Mouse (Mus musculus): ENCODE measurements at regions not wholly inside any gene's neighbourhood (a gene's known extent, or its start where the extent isn't known, plus 50 kb on each side); places are given as distances from the start of the nearest gene placed in this dataset.
A peak's percentile ranks its signal among the peaks of the same experiment; 100 is the strongest.

- Histone ChIP-seq H3K27me3 (replicated peaks; ENCODE audit: control insufficient read depth, insufficient read depth, low read length) (no peaks in the 10 kb centered on the region; the same call in 1 of the 2 replicates), H3K27ac (ENCODE audit: insufficient read depth, low read depth, low read length) (no peak overlapping the region), H3K36me3 (ENCODE audit: control insufficient read depth, insufficient read depth, low read length) (no peaks in the 10 kb centered on the region), H3K4me3 (ENCODE audit: insufficient read depth, low read depth, low read length) (no peak overlapping the region), H3K4me1 (ENCODE audit: control insufficient read depth, insufficient read depth, low read length) (no peaks in the 10 kb centered on the region)
- 81% methylated on average over 5 of the region's 5 CpGs for WGBS
- DNase-seq: no peak
- no peak for TF ChIP-seq POLR2A (IDR thresholded peaks at IDR 0.05; ENCODE audit: low read depth, low read length)
- TF ChIP-seq CTCF (conservative IDR thresholded peaks at IDR 0.05; ENCODE audit: insufficient read depth, insufficient read length, low read depth, low read length): no peak
Observed at GRCm38 (mm10) chr1:186424084-186424483, 281.7 kb downstream of the Tgfb2 start.

- Histone ChIP-seq H3K4me1 (ENCODE audit: control insufficient read depth, insufficient read depth, low read length) (no peaks in the 10 kb centered on the region), H3K4me3 (ENCODE audit: insufficient read depth, low read depth, low read length) (no peak overlapping the region), H3K36me3 (ENCODE audit: control insufficient read depth, insufficient read depth, low read length) (no peaks in the 10 kb centered on the region), H3K27ac (ENCODE audit: insufficient read depth, low read depth, low read length) (no peak overlapping the region), H3K27me3 (replicated peaks; ENCODE audit: control insufficient read depth, insufficient read depth, low read length) (no peaks in the 10 kb centered on the region)
- TF ChIP-seq CTCF (conservative IDR thresholded peaks at IDR 0.05; ENCODE audit: insufficient read depth, insufficient read length, low read depth, low read length) (no peak), POLR2A (IDR thresholded peaks at IDR 0.05; ENCODE audit: low read depth, low read length) (no peak)
- 78% methylated on average over 1 of the region's 1 CpGs for WGBS
- DNase-seq: no peak
Observed at GRCm38 (mm10) chr1:186417101-186417500, 288.7 kb downstream of the Tgfb2 start.

GRCm38 (mm10) chr1:186415321-186415720 lies 290.5 kb downstream of the Tgfb2 start:
- Histone ChIP-seq H3K27ac (ENCODE audit: insufficient read depth, low read depth, low read length) (no peak overlapping the region), H3K36me3 (ENCODE audit: control insufficient read depth, insufficient read depth, low read length) (no peaks in the 10 kb centered on the region), H3K27me3 (replicated peaks; ENCODE audit: control insufficient read depth, insufficient read depth, low read length) (no peaks in the 10 kb centered on the region), H3K4me1 (ENCODE audit: control insufficient read depth, insufficient read depth, low read length) (no peaks in the 10 kb centered on the region), H3K4me3 (ENCODE audit: insufficient read depth, low read depth, low read length) (no peak overlapping the region)
- 84% methylated on average over 4 of the region's 4 CpGs for WGBS
- no peak for DNase-seq
- TF ChIP-seq POLR2A (IDR thresholded peaks at IDR 0.05; ENCODE audit: low read depth, low read length): no peak

GRCm38 (mm10) chr1:186413886-186414245 lies 291.9 kb downstream of the Tgfb2 start:
- no peak overlapping the region for H3K27ac ChIP-seq (ENCODE audit: insufficient read depth, low read depth, low read length)
- WGBS: 86% methylated on average over 6 of the region's 6 CpGs

GRCm38 (mm10) chr1:186413064-186413885 lies 292.5 kb downstream of the Tgfb2 start:
- DNase-seq: no peak
- H3K4me3 ChIP-seq (ENCODE audit: insufficient read depth, low read depth, low read length): no peak overlapping the region
- H3K27me3 ChIP-seq (replicated peaks; ENCODE audit: control insufficient read depth, insufficient read depth, low read length): no peaks in the 10 kb centered on the region
- no peaks in the 10 kb centered on the region for H3K36me3 ChIP-seq (ENCODE audit: control insufficient read depth, insufficient read depth, low read length)
- TF ChIP-seq POLR2A (IDR thresholded peaks at IDR 0.05; ENCODE audit: low read depth, low read length) (no peak), CTCF (conservative IDR thresholded peaks at IDR 0.05; ENCODE audit: insufficient read depth, insufficient read length, low read depth, low read length) (no peak)
- no peaks in the 10 kb centered on the region for H3K4me1 ChIP-seq (ENCODE audit: control insufficient read depth, insufficient read depth, low read length)
- H3K27ac ChIP-seq (ENCODE audit: insufficient read depth, low read depth, low read length): no peak overlapping the region
- 51% methylated on average over 21 of the region's 21 CpGs for WGBS

More at GRCm38 (mm10) chr1:186413886-186414245, 291.9 kb downstream of the Tgfb2 start:
- Histone ChIP-seq H3K36me3 (ENCODE audit: control insufficient read depth, insufficient read depth, low read length) (no peaks in the 10 kb centered on the region), H3K4me1 (ENCODE audit: control insufficient read depth, insufficient read depth, low read length) (no peaks in the 10 kb centered on the region), H3K4me3 (ENCODE audit: insufficient read depth, low read depth, low read length) (no peak overlapping the region), H3K27me3 (replicated peaks; ENCODE audit: control insufficient read depth, insufficient read depth, low read length) (no peaks in the 10 kb centered on the region)
- TF ChIP-seq CTCF (conservative IDR thresholded peaks at IDR 0.05; ENCODE audit: insufficient read depth, insufficient read length, low read depth, low read length) (no peak), POLR2A (IDR thresholded peaks at IDR 0.05; ENCODE audit: low read depth, low read length) (no peak)
- no peak for DNase-seq

- H3K36me3 ChIP-seq (ENCODE audit: control insufficient read depth, insufficient read depth, low read length): no peaks in the 10 kb centered on the region
- no peaks in the 10 kb centered on the region for H3K27me3 ChIP-seq (replicated peaks; ENCODE audit: control insufficient read depth, insufficient read depth, low read length)
- no peak overlapping the region for H3K4me3 ChIP-seq (ENCODE audit: insufficient read depth, low read depth, low read length)
- DNase-seq: no peak
- 89% methylated on average over 2 of the region's 2 CpGs for WGBS
- TF ChIP-seq CTCF (conservative IDR thresholded peaks at IDR 0.05; ENCODE audit: insufficient read depth, insufficient read length, low read depth, low read length): no peak
- no peak for TF ChIP-seq POLR2A (IDR thresholded peaks at IDR 0.05; ENCODE audit: low read depth, low read length)
- no peak overlapping the region for H3K27ac ChIP-seq (ENCODE audit: insufficient read depth, low read depth, low read length)
- H3K4me1 ChIP-seq (ENCODE audit: control insufficient read depth, insufficient read depth, low read length): no peaks in the 10 kb centered on the region
Observed at GRCm38 (mm10) chr1:186412296-186412695, 293.5 kb downstream of the Tgfb2 start.

- WGBS: 79% methylated on average over 10 of the region's 10 CpGs
- TF ChIP-seq POLR2A (IDR thresholded peaks at IDR 0.05; ENCODE audit: low read depth, low read length) (no peak), CTCF (conservative IDR thresholded peaks at IDR 0.05; ENCODE audit: insufficient read depth, insufficient read length, low read depth, low read length) (no peak)
- H3K27me3 ChIP-seq (replicated peaks; ENCODE audit: control insufficient read depth, insufficient read depth, low read length): no peaks in the 10 kb centered on the region
- no peak overlapping the region for H3K4me3 ChIP-seq (ENCODE audit: insufficient read depth, low read depth, low read length)
- no peaks in the 10 kb centered on the region for H3K4me1 ChIP-seq (ENCODE audit: control insufficient read depth, insufficient read depth, low read length)
- H3K36me3 ChIP-seq (ENCODE audit: control insufficient read depth, insufficient read depth, low read length): no peaks in the 10 kb centered on the region
- DNase-seq: peak; percentile 16
- no peak overlapping the region for H3K27ac ChIP-seq (ENCODE audit: insufficient read depth, low read depth, low read length)
Observed at GRCm38 (mm10) chr1:186408986-186409441, 291.9 kb upstream of the Lyplal1 start.

All from kidney, adult 2 months (tissue).